Mouse (Mus musculus) forebrain, embryonic 11.5 days (tissue): ENCODE results near the gene Megf8. TPM values are rescaled to one million over a fixed set of nuclear protein-coding genes. Genes with fewer than 3 reads are reported as not detected.

Source experiments
- ATAC-seq: fragments of 200-750 bp; cut with Nextera tagmentation; replicated peaks from 2 replicates; pipeline ENCODE4 v1.8.0; 2017; ENCODE audit warnings: moderate TSS enrichment; ENCODE audit not compliant: low FRiP score
- DNase-seq: peaks from one replicate; pipeline ENCODE4 v3.0.0-alpha.2; 2017; ENCODE audit warnings: low spot score
- H3K27ac ChIP-seq: fragments of 300-500 bp; sonication (generic); 2 replicates; pipeline ENCODE4 v1.5.1; 2014; ENCODE audit warnings: low read depth, low read length
- H3K27me3 ChIP-seq: fragments of 300-500 bp; sonication (generic); 2 replicates; pipeline ENCODE4 v1.6.1; 2014; ENCODE audit warnings: mild to moderate bottlenecking, low read length, mixed read lengths; ENCODE audit not compliant: control insufficient read depth, insufficient read depth
- H3K36me3 ChIP-seq: fragments of 300-500 bp; sonication (generic); 2 replicates; pipeline ENCODE4 v1.6.1; 2014; ENCODE audit warnings: mild to moderate bottlenecking, low read length, moderate library complexity, mixed read lengths; ENCODE audit not compliant: control insufficient read depth, insufficient read depth
- H3K4me1 ChIP-seq: fragments of 300-500 bp; sonication (generic); replicated peaks from 2 replicates; pipeline ENCODE4 v1.6.1; 2014; ENCODE audit warnings: low read length, mixed read lengths; ENCODE audit not compliant: control insufficient read depth, insufficient read depth
- H3K4me2 ChIP-seq: fragments of 300-500 bp; sonication (generic); 2 replicates; pipeline ENCODE4 v1.6.1; 2014; ENCODE audit warnings: low read depth, mild to moderate bottlenecking, low read length, moderate library complexity, mixed read lengths; ENCODE audit not compliant: severe bottlenecking
- H3K4me3 ChIP-seq: fragments of 300-500 bp; sonication (generic); 2 replicates; pipeline ENCODE4 v1.5.1; 2014; ENCODE audit warnings: low read depth, low read length
- H3K9ac ChIP-seq: fragments of 300-500 bp; sonication (generic); 2 replicates; pipeline ENCODE4 v1.6.1; 2014; ENCODE audit warnings: low read length
- H3K9me3 ChIP-seq: fragments of 300-500 bp; sonication (generic); 2 replicates; pipeline ENCODE4 v1.6.1; 2016; ENCODE audit warnings: low read length, mixed read lengths; ENCODE audit not compliant: control insufficient read depth
- WGBS: fragments of 180-500 bp; shearing (Covaris S2); extraction: QIAGEN DNeasy Blood & Tissue Kit; methylation state at CpG from one replicate; pipeline ENCODE4 v1.1.7; 2014; 5-methylcytosine and 5-hydroxymethylcytosine counted together
- polyA plus RNA-seq: library from polyadenylated mRNA; unstranded; fragments of >200 nt; fragmentation: Nextera tagmentation; extraction: Ambion mirVana; gene quantifications from 2 replicates; pipeline ENCODE4 v1.2.1, GENCODE M21; 2014

The Megf8 gene
- polyA plus RNA-seq, 1 experiment from 2014 or later, result 14.6 TPM

DNA sequence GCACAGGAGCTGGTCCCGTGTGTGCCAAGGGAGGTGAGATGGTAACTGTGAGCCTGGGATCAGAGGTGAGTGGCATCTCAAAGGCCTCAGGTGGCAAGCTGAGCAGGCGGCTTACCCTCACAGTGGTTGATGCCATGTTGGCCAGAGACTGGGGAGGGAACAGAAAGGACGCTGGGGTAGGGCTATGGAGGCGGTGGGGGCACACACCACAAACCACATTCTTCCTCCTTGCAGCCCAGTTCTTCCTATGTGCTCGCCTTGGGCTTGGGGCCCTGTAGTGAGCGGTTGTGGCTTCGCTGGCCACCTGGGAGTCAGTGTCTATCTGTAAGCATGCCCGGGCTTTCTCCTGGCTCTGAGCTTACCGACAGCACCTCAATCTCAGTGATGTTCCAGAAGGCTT is 67.9 kb downstream of the Megf8 start:
- Histone ChIP-seq H3K27me3 (peaks cover 3% of the 10 kb centered on the region), H3K4me3 (no peak overlapping the region), H3K9me3 (no peaks in the 10 kb centered on the region), H3K27ac (no peak overlapping the region), H3K9ac (no peak overlapping the region), H3K4me2 (no peak overlapping the region), H3K4me1 (peaks cover 5% of the 10 kb centered on the region; the same call in 1 of the 2 replicates), H3K36me3 (no peaks in the 10 kb centered on the region; the same call in 1 of the 2 replicates)
- 88% methylated on average over 9 of the region's 9 CpGs for WGBS
- no peak for ATAC-seq
- no peak for DNase-seq

DNA sequence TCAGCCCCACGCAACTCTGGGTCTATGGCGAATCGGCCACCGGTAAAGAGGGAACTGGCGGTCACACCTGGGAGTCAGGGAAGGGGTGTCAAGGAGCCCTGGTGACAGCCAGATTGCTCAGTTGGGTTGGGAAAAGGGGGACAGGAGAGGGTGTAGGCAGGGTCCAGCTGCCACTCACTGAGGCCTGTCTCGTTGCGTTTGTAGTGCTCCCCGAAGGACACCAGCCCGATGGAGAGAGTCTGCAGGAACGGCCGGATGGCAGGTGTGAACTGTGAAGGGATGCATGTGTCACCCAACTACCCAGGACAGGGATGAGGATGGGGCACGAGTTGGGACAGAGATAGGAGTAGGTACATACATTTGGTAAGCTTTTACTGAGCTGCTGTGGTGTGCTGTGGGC is 68.3 kb downstream of the Megf8 start:
- no peak overlapping the region for H3K4me3 ChIP-seq
- 94% methylated on average over 12 of the region's 12 CpGs for WGBS
- no peaks in the 10 kb centered on the region; the same call in 1 of the 2 replicates for H3K36me3 ChIP-seq
- H3K27ac ChIP-seq, result no peak overlapping the region
- H3K9me3 ChIP-seq, result no peaks in the 10 kb centered on the region
- no peak overlapping the region for H3K4me2 ChIP-seq
- DNase-seq (no peak), ATAC-seq (no peak)
- H3K27me3 ChIP-seq, result peaks cover 3% of the 10 kb centered on the region
- no peak overlapping the region for H3K9ac ChIP-seq
- 0 out of 2 replicates have a peak, but pooled peaks cover 2% of the 10 kb centered on the region for H3K4me1 ChIP-seq

DNA sequence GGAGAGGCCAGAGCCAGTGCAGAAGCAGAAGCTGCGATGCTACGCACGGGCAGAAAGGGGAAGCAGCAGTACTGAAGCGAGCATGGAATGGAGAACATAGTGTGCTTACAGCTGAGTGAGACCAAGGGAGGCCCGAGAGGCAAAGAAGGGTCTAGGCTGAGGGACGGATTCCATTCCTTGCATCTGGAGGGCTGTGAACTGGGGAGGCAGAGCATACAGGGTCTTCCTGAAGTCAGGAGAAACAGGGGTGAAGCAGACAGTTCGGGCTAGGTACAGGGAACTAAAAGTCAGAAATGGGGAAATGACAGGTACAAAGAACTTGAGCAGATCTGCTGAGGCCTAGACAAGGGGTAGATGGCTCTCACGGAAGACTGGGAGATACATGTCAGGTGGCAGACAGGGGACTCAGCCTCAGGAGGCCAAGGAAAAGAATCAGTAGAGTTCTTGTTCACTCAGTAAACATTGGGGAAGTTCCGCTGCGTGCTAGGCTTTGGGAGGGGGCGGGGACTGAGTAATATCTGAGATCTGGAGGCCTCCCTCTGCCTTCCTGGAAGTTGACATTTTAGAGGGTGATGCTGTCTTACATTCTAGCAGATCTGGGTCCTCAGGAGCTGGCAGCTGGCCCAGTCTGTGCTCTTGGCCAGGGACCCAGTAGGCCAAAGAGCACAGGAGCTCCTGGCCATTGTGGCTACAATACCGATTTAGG is 69.0 kb downstream of the Megf8 start:
- Histone ChIP-seq H3K27me3 (no peaks in the 10 kb centered on the region; the same call in 1 of the 2 replicates), H3K4me2 (no peak overlapping the region), H3K27ac (no peak overlapping the region), H3K4me3 (no peak overlapping the region), H3K36me3 (no peaks in the 10 kb centered on the region; the same call in 1 of the 2 replicates), H3K9me3 (no peaks in the 10 kb centered on the region), H3K9ac (no peak overlapping the region), H3K4me1 (no peaks in the 10 kb centered on the region)
- DNase-seq, result no peak
- ATAC-seq, result no peak
- 93% methylated on average over 12 of the region's 12 CpGs for WGBS

DNA sequence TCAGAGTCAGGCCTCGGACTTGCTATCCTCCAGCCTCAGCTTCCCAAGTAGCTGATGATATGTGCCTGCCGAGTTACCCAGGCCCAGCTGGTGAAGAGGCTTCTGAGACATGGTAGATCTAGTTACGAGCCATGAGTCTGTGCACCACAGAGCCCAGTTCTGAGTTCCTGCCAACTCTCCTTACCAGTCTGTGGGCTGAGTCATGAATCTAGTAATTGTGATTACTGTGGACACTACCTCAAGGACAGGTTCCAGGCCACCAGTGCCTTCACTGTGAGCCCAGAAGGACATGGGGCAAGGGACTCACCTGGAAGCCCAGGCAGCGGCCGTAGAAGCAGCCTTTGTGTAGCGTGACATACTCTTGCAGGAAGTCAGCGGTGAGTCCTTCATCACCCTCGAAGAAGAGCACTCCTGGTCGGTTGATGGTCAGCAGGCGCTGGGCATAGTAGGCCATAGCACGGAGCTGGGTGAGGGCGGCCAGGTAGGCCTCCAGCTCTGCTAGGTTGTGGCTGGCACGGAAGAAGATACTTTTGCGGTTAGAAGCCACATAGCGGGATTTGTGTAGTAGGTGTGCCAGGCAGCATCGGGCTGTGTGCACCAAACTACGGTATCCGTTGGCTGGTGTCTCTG is 71.0 kb downstream of the Megf8 start:
- DNase-seq (no peak), ATAC-seq (no peak)
- no peaks in the 10 kb centered on the region for H3K9me3 ChIP-seq
- no peaks in the 10 kb centered on the region; the same call in 1 of the 2 replicates for H3K36me3 ChIP-seq
- no peak overlapping the region for H3K4me3 ChIP-seq
- H3K4me1 ChIP-seq, result no peaks in the 10 kb centered on the region
- no peaks in the 10 kb centered on the region for H3K27me3 ChIP-seq
- H3K9ac ChIP-seq, result no peak overlapping the region
- 93% methylated on average over 18 of the region's 18 CpGs for WGBS
- H3K4me2 ChIP-seq, result no peak overlapping the region
- no peak overlapping the region for H3K27ac ChIP-seq

DNA sequence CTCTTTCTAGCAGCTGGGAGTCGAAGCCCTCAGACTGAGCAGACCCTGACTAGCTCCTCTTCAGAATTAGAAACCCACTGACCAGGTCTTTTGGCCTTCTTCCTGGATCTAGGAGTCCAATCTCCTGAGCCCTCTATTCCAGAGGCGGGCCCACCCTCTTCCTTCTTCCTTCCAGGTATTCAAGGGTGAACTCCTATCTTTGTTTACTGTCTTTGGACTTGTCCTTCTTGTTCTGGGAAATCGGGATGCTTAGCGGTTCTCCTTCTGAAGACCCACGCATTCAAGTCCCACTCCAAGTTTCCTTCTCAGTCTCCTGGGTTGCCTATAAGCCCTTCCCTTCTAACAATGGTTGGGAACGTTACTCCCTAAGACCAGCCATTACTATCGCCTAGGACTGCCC is 72.0 kb downstream of the Megf8 start:
- no peak for DNase-seq
- Histone ChIP-seq H3K4me2 (no peak overlapping the region), H3K27me3 (no peaks in the 10 kb centered on the region), H3K9me3 (no peaks in the 10 kb centered on the region), H3K9ac (no peak overlapping the region), H3K4me3 (no peak overlapping the region), H3K36me3 (no peaks in the 10 kb centered on the region; the same call in 1 of the 2 replicates), H3K27ac (no peak overlapping the region), H3K4me1 (no peaks in the 10 kb centered on the region)
- ATAC-seq, result no peak
- 76% methylated on average over 7 of the region's 7 CpGs for WGBS

DNA sequence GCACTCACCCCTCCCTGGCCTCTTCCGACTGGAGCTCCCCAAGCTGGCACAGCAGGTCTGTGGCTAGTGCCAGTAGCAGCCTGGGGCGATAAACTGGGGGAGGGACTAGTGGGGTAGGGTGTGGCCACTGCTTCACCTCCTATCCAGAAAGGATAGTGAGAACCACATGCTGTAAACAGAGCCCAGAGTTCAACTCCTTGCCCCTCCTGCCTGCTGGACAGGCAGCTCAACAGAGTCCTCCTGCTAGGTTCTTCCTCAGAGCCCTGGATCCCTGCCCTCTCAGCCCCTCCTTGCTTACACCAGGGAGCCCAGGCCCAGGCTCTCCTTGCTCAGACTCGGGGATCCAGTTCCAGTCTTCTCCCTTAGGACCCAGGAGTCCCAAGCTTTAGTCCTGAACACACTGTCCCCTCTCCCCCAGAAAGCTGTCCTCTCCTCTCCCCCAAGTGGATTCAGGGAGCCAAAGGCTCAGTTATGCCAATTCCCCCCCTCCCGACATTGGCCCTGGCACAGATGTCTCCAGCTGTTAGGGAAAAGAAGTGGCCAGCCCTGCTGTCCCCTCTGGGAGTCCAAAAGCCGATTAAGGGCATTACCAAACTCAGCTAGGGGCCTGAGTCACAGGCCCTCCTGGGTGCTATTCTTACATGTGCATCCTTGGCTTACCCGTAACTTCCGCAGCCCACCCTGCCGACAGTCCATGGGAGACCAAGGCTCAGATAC is 73.2 kb downstream of the Megf8 start:
- H3K4me2 ChIP-seq, result no peak overlapping the region
- 41% methylated on average over 8 of the region's 8 CpGs for WGBS
- no peaks in the 10 kb centered on the region for H3K9me3 ChIP-seq
- ATAC-seq, result no peak
- no peak overlapping the region for H3K4me3 ChIP-seq
- H3K27ac ChIP-seq, result no peak overlapping the region
- DNase-seq, result no peak
- no peaks in the 10 kb centered on the region; the same call in 1 of the 2 replicates for H3K36me3 ChIP-seq
- peaks cover 2% of the 10 kb centered on the region; the same call in 1 of the 2 replicates for H3K4me1 ChIP-seq
- no peak overlapping the region for H3K9ac ChIP-seq
- H3K27me3 ChIP-seq, result no peaks in the 10 kb centered on the region; the same call in 1 of the 2 replicates

DNA sequence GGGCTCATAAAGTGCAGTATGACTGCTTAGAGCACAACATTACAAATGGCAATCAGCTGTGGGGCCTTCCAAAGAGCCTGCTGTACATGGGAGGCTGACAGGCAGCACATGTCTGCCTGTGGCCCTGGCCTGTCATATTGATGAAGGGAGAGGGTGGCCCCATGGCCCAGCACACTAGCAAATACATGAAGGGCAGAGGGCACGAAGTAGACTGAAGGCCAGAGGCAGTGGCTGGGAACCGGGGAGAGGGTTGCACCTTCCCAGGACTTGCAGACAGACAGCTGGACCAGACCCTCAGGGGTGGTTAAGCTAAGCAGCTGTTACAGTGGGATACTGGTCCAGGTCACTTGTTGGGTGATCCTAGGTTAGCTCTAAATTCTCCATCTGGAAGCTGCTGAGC is 74.0 kb downstream of the Megf8 start:
- H3K4me2 ChIP-seq, result no peak overlapping the region
- H3K27me3 ChIP-seq, result no peaks in the 10 kb centered on the region; the same call in 1 of the 2 replicates
- peaks cover 2% of the 10 kb centered on the region; the same call in 1 of the 2 replicates for H3K4me1 ChIP-seq
- H3K4me3 ChIP-seq, result no peak overlapping the region
- no peak for ATAC-seq
- no peaks in the 10 kb centered on the region for H3K36me3 ChIP-seq
- no peak overlapping the region for H3K27ac ChIP-seq
- no peak for DNase-seq
- H3K9ac ChIP-seq, result no peak overlapping the region
- H3K9me3 ChIP-seq, result no peaks in the 10 kb centered on the region
- 62% methylated on average over 2 of the region's 2 CpGs for WGBS

DNA sequence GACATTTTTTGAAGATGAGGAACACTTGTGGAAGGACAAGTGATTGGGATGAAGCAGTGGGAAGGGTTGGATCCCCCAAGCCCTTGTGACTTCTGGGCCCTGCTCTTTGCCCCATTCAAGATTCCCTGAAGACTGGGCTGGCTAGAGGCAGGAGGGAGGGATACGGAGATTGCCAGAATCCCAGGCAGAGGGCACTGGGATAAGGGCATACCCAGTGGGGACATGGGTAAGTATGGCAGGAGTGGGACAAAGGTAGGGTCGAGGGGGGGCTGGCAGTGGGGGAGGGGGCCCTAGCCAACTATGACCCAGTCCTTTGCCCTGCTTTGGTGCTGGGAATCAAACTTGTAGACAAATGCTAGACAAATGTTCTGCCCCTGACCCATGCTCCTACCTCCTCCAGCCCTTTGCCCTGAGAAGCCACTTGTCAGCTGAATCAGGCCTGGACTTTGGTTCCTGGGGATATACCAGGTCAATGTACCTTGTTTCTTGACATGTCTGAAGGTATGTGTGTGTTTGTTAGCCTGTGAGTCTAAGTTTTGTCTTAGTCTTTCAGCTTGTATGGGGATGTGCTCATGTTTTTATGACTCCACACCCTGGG is 75.0 kb downstream of the Megf8 start:
- 72% methylated on average over 2 of the region's 2 CpGs for WGBS
- Histone ChIP-seq H3K4me1 (peaks cover 2% of the 10 kb centered on the region; the same call in 1 of the 2 replicates), H3K4me3 (no peak overlapping the region), H3K9ac (no peak overlapping the region), H3K9me3 (no peaks in the 10 kb centered on the region), H3K27me3 (no peaks in the 10 kb centered on the region; the same call in 1 of the 2 replicates), H3K36me3 (no peaks in the 10 kb centered on the region), H3K4me2 (no peak overlapping the region), H3K27ac (no peak overlapping the region)
- ATAC-seq (no peak), DNase-seq (no peak)
